Mouse (Mus musculus): ENCODE measurements around the gene Olfr1472. TPM values are rescaled to one million over a fixed set of nuclear protein-coding genes. Genes with fewer than 3 reads are reported as not detected.

The Olfr1472 gene
- not detected for polyA plus RNA-seq (2012; fragmentation: generic; extraction: Trizol)

DNA sequence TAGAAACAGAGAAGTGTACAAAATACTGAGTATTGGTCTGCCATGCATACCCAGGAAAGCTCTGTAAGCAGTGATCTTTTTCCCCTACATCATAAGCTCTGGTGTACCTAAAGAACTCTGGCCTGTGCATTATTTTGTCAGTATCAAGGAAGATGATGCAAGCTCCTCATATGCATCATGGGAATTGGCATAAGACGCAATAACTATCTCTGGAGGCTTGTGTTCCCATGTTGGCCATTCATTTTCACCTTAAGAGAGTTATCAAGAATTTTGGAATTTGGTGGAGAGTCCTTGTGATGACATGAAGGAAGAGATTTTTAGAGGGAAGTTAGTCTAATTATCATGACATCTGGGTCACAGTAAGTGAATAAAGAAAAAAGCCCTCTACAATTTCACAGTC is at the start of gene Olfr1472:
Olfr1472 (minus strand) TSS at position 101 of the 400 bp plus-strand sequence.

DNA sequence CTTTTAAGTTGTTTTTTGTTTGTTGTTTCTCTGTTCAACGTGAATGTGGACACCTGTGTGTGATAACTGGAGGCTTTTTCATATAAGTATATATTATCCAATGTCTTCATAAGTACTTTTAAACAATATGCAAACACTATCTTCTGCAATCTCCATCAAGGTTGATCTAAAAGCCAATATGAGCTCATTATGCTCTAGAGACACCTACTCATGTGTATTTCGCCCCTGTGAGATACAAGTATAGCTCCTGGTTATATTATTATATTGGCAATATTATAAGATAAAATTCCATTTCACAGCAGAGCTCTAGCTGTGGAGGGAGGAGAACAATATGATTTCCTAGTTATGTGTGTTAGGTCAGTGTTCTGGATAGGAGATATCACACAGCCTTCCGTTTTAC is 44.4 kb upstream of the Olfr1472 start, which contains the start of gene Olfr1477:
Olfr1477 (plus strand) TSS at position 301 of the 400 bp plus-strand sequence.

DNA sequence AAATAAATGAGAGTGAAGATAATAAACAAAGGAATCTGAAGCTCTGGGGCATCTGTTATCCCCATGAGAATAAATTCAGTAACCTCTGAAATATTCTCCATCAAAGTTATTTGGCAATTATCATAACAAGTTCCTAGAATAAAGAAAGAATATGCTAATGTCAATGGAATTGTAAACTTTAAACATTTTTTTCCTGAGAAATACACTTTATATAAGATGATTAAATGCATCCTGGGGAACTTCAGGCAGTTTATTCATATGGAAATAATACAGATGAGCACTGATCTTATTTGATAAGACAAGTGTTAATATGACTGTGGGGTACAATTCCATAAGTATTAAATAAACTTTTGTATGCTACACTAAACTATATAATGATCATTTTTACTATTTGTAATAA is 24.2 kb upstream of the Olfr1472 start, which contains the start of gene Olfr1475:
Olfr1475 (minus strand) TSS at position 101 of the 400 bp plus-strand sequence.

DNA sequence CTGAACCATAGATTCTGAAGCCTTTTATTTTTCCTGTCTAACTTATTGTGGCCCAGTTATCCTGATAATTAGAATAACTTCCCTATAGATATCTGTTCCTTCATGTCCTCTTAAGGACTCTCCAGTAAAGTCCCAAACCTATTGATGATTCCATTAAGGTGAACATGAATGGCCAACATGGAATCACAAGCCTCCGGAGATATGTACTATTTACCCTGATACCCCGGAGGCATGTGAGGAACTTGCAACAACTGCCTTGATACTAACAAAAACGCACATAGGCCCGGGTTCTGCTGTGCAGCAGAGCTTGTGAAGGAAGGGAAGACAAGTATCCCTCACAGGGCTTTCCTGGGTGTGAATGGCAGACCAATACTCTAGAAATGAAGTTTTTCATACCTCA is 13.4 kb upstream of the Olfr1472 start, which contains the start of gene Olfr1474:
Olfr1474 (plus strand) TSS at position 301 of the 400 bp plus-strand sequence.

DNA sequence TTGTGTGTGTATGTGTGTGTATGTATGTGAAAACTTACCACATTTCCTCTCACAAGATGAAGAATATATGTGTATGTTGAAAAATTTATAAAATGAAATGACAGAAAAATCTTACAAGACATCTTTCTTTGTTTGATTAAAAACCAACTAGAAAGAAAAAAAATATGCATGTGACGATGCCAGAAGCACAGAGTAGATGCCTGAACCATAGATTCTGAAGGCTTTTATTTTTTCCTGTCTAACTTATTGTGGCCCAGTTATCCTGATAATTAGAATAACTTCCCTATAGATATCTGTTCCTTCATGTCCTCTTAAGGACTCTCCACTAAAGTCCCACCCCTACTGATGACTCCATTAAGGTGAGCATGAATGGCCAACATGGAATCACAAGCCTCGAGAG is 12.8 kb downstream of the Olfr1472 start, which contains the start of gene Olfr1471:
Olfr1471 (plus strand) TSS at position 301 of the 400 bp plus-strand sequence.

GRCm38 (mm10) chr19:13407549-13407948 is 48.3 kb downstream of the Olfr1472 start, which contains the start of gene Olfr1469:
Gene Olfr1469, plus strand, starts transcription at chr19:13407849.

Other genes starting within 250 kb of the Olfr1472 start
- not detected for gene Olfr1463, start 224.8 kb downstream of the Olfr1472 start, polyA plus RNA-seq (2012; fragmentation: generic; extraction: Trizol)
- gene Olfr1465, start 140.5 kb downstream of the Olfr1472 start, polyA plus RNA-seq (2012; fragmentation: generic; extraction: Trizol): not detected
- gene Olfr1466, start 117.2 kb downstream of the Olfr1472 start, polyA plus RNA-seq (2012; fragmentation: generic; extraction: Trizol): not detected
- gene Olfr1467, start 93.8 kb downstream of the Olfr1472 start, polyA plus RNA-seq (2012; fragmentation: generic; extraction: Trizol): not detected
- gene Olfr1469, start 48.2 kb downstream of the Olfr1472 start, polyA plus RNA-seq (2012; fragmentation: generic; extraction: Trizol): not detected
- gene Olfr1471, start 12.7 kb downstream of the Olfr1472 start, polyA plus RNA-seq (2012; fragmentation: generic; extraction: Trizol): not detected
- gene Olfr1474, start 13.5 kb upstream of the Olfr1472 start, polyA plus RNA-seq (2012; fragmentation: generic; extraction: Trizol): not detected
- gene Olfr1475, start 24.1 kb upstream of the Olfr1472 start, polyA plus RNA-seq (2012; fragmentation: generic; extraction: Trizol): not detected
- gene Olfr1477, start 44.5 kb upstream of the Olfr1472 start, polyA plus RNA-seq (2012; fragmentation: generic; extraction: Trizol): not detected
- not detected for gene Olfr1480, start 71.8 kb upstream of the Olfr1472 start, polyA plus RNA-seq (2012; fragmentation: generic; extraction: Trizol)
- not detected for gene Olfr1484, start 127.4 kb upstream of the Olfr1472 start, polyA plus RNA-seq (2012; fragmentation: generic; extraction: Trizol)
- not detected for gene Olfr1487, start 161.3 kb upstream of the Olfr1472 start, polyA plus RNA-seq (2012; fragmentation: generic; extraction: Trizol)
- not detected for gene Olfr1489, start 175.5 kb upstream of the Olfr1472 start, polyA plus RNA-seq (2012; fragmentation: generic; extraction: Trizol)
- gene Olfr1490, start 195.0 kb upstream of the Olfr1472 start, polyA plus RNA-seq (2012; fragmentation: generic; extraction: Trizol): not detected
- not detected for gene Olfr1491, start 241.2 kb upstream of the Olfr1472 start, polyA plus RNA-seq (2012; fragmentation: generic; extraction: Trizol)